Mouse (Mus musculus): ENCODE measurements around the gene Kctd7. TPM values are rescaled to one million over a fixed set of nuclear protein-coding genes. Genes with fewer than 3 reads are reported as not detected.
A peak's percentile ranks its signal among the peaks of the same experiment; 100 is the strongest.

The Kctd7 gene
- total and polyA plus RNA-seq, 3 experiments, result 6.9 to 10.3 (median 10.3) TPM

GRCm38 (mm10) chr5:130180362-130180761 lies 35.7 kb downstream of the Kctd7 start:
- ATAC-seq (ENCODE audit: extremely low read depth, insufficient number of reproducible peaks, low FRiP score, poor library complexity, severe bottlenecking) (no peak), DNase-seq (ENCODE audit: low spot score) (no peak)
- TF ChIP-seq CTCF (IDR thresholded peaks at IDR 0.05; ENCODE audit: low read depth, low read length) (no peak), TAL1 (conservative IDR thresholded peaks at IDR 0.05; ENCODE audit: low read depth, low read length) (no peak)
- no peaks in the 10 kb centered on the region for H3K27me3 ChIP-seq (ENCODE audit: insufficient read depth, low read length)
- no peaks in the 10 kb centered on the region for H3K9me3 ChIP-seq (replicated peaks)
- no peak overlapping the region for H3K4me3 ChIP-seq (ENCODE audit: low read depth, low read length)
- H3K4me1 ChIP-seq (ENCODE audit: insufficient read depth, low read depth, low read length), result peaks cover 65% of the 10 kb centered on the region
- H3K36me3 ChIP-seq (replicated peaks), result peaks cover 58% of the 10 kb centered on the region

GRCm38 (mm10) chr5:130181740-130182540 lies 37.3 kb downstream of the Kctd7 start:
- ATAC-seq (ENCODE audit: extremely low read depth, insufficient number of reproducible peaks, low FRiP score, poor library complexity, severe bottlenecking), result no peak
- H3K4me3 ChIP-seq (ENCODE audit: low read depth, low read length), result no peak overlapping the region

GRCm38 (mm10) chr5:130182541-130182821 lies 37.8 kb downstream of the Kctd7 start:
- H3K36me3 ChIP-seq (replicated peaks), result peaks cover 55% of the 10 kb centered on the region
- ATAC-seq (ENCODE audit: extremely low read depth, insufficient number of reproducible peaks, low FRiP score, poor library complexity, severe bottlenecking), result no peak
- no peaks in the 10 kb centered on the region for H3K9me3 ChIP-seq (replicated peaks)
- H3K4me3 ChIP-seq (ENCODE audit: low read depth, low read length), result no peak overlapping the region
- peaks cover 61% of the 10 kb centered on the region for H3K4me1 ChIP-seq (ENCODE audit: insufficient read depth, low read depth, low read length)
- no peak for DNase-seq (ENCODE audit: low spot score)
- no peak for TF ChIP-seq CTCF (IDR thresholded peaks at IDR 0.05; ENCODE audit: low read depth, low read length)
- TF ChIP-seq POLR2AphosphoS5 (IDR thresholded peaks at IDR 0.05; ENCODE audit: insufficient replicate concordance, low read depth, low read length), result no peak
- TF ChIP-seq TAL1 (conservative IDR thresholded peaks at IDR 0.05; ENCODE audit: low read depth, low read length), result no peak
- H3K27me3 ChIP-seq (ENCODE audit: insufficient read depth, low read length), result no peaks in the 10 kb centered on the region

More at GRCm38 (mm10) chr5:130181740-130182540, 37.3 kb downstream of the Kctd7 start:
- no peak for DNase-seq (ENCODE audit: low spot score)
- H3K36me3 ChIP-seq (replicated peaks), result peaks cover 52% of the 10 kb centered on the region
- no peaks in the 10 kb centered on the region for H3K9me3 ChIP-seq (replicated peaks)
- no peaks in the 10 kb centered on the region for H3K27me3 ChIP-seq (ENCODE audit: insufficient read depth, low read length)
- TF ChIP-seq TAL1 (conservative IDR thresholded peaks at IDR 0.05; ENCODE audit: low read depth, low read length) (no peak), POLR2AphosphoS5 (IDR thresholded peaks at IDR 0.05; ENCODE audit: insufficient replicate concordance, low read depth, low read length) (no peak), GATA1 (IDR thresholded peaks at IDR 0.05; ENCODE audit: borderline replicate concordance, low read length) (no peak), GATA2 (IDR thresholded peaks at IDR 0.05; ENCODE audit: borderline replicate concordance, low read depth, low read length) (no peak), CTCF (IDR thresholded peaks at IDR 0.05; ENCODE audit: low read depth, low read length) (no peak)
- H3K4me1 ChIP-seq (ENCODE audit: insufficient read depth, low read depth, low read length), result peaks cover 60% of the 10 kb centered on the region

DNA sequence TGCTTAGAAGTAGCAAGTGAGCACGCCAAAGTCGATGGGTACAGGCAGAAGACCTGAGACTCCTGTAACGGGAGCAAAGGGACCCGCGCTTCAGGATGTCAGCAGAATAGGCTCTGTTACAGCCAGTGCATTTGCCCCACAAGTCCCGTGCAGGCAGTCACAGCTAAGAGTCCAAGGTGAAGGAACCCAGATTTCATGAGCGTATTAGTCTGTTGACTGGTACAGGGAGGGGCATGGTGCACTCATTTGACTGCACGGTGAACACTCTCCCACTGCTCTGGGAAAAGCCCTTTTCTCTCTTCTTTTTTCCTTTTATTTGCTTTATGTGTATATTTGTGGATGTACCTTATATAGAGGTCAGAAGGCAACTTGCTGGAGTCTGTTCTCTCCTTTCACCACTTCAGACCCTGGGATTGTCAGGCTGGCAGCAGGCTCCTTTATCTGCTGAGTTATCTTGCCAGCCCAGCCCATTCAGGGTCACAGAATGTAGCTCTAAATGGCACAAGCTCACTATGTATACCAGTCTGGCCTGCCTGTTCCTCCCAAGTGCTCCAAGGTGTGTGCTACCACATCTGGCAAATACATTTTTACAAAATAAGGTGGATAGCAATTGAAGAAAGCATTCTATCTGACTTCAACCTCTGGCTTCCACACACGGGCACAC lies 39.7 kb downstream of the Kctd7 start:
- Histone ChIP-seq H3K27me3 (ENCODE audit: insufficient read depth, low read length) (no peaks in the 10 kb centered on the region), H3K36me3 (replicated peaks) (peaks cover 64% of the 10 kb centered on the region), H3K9me3 (replicated peaks) (no peaks in the 10 kb centered on the region), H3K4me1 (ENCODE audit: insufficient read depth, low read depth, low read length) (peaks cover 50% of the 10 kb centered on the region), H3K4me3 (ENCODE audit: low read depth, low read length) (no peak overlapping the region)
- TF ChIP-seq GATA1 (IDR thresholded peaks at IDR 0.05; ENCODE audit: borderline replicate concordance, low read length), result no peak
- TF ChIP-seq POLR2AphosphoS5 (IDR thresholded peaks at IDR 0.05; ENCODE audit: insufficient replicate concordance, low read depth, low read length), result no peak
- DNase-seq (ENCODE audit: low spot score) (no peak), ATAC-seq (ENCODE audit: extremely low read depth, insufficient number of reproducible peaks, low FRiP score, poor library complexity, severe bottlenecking) (no peak)

GRCm38 (mm10) chr5:130185312-130185711 lies 40.7 kb downstream of the Kctd7 start:
- Histone ChIP-seq H3K36me3 (replicated peaks) (peaks cover 70% of the 10 kb centered on the region), H3K4me1 (ENCODE audit: insufficient read depth, low read depth, low read length) (peaks cover 44% of the 10 kb centered on the region)

DNA sequence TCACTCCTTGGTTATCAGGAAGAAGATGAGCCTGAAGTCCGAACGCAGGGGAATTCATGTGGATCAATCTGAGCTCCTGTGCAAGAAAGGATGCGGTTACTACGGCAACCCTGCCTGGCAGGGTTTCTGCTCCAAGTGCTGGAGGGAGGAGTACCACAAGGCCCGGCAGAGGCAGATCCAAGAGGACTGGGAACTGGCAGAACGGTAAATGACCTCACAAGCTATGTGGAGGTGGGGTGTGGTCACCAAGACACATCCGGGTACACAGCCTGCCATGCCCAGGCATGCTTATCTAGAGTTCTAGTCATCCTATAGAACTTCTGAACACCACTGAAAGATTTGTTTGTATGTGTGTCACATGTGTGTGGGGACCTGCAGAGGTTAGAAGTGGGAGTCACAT lies 42.7 kb downstream of the Kctd7 start:
- no peaks in the 10 kb centered on the region for H3K27me3 ChIP-seq (ENCODE audit: insufficient read depth, low read length)
- H3K36me3 ChIP-seq (replicated peaks), result peaks cover 76% of the 10 kb centered on the region
- no peaks in the 10 kb centered on the region for H3K9me3 ChIP-seq (replicated peaks)
- H3K4me1 ChIP-seq (ENCODE audit: insufficient read depth, low read depth, low read length), result peaks cover 30% of the 10 kb centered on the region
- no peak overlapping the region for H3K4me3 ChIP-seq (ENCODE audit: low read depth, low read length)
- ATAC-seq (ENCODE audit: extremely low read depth, insufficient number of reproducible peaks, low FRiP score, poor library complexity, severe bottlenecking), result peak; percentile 57
- TF ChIP-seq POLR2AphosphoS5 (IDR thresholded peaks at IDR 0.05; ENCODE audit: insufficient replicate concordance, low read depth, low read length) (no peak), TAL1 (conservative IDR thresholded peaks at IDR 0.05; ENCODE audit: low read depth, low read length) (no peak), GATA1 (IDR thresholded peaks at IDR 0.05; ENCODE audit: borderline replicate concordance, low read length) (no peak), CTCF (IDR thresholded peaks at IDR 0.05; ENCODE audit: low read depth, low read length) (no peak), GATA2 (IDR thresholded peaks at IDR 0.05; ENCODE audit: borderline replicate concordance, low read depth, low read length) (no peak)
- DNase-seq (ENCODE audit: low spot score), result no peak

More at GRCm38 (mm10) chr5:130185312-130185711, 40.7 kb downstream of the Kctd7 start:
- TF ChIP-seq CTCF (IDR thresholded peaks at IDR 0.05; ENCODE audit: low read depth, low read length) (no peak), GATA2 (IDR thresholded peaks at IDR 0.05; ENCODE audit: borderline replicate concordance, low read depth, low read length) (no peak), GATA1 (IDR thresholded peaks at IDR 0.05; ENCODE audit: borderline replicate concordance, low read length) (no peak), POLR2AphosphoS5 (IDR thresholded peaks at IDR 0.05; ENCODE audit: insufficient replicate concordance, low read depth, low read length) (no peak), TAL1 (conservative IDR thresholded peaks at IDR 0.05; ENCODE audit: low read depth, low read length) (no peak)
- ATAC-seq (ENCODE audit: extremely low read depth, insufficient number of reproducible peaks, low FRiP score, poor library complexity, severe bottlenecking) (no peak), DNase-seq (ENCODE audit: low spot score) (no peak)
- Histone ChIP-seq H3K4me3 (ENCODE audit: low read depth, low read length) (no peak overlapping the region), H3K27me3 (ENCODE audit: insufficient read depth, low read length) (no peaks in the 10 kb centered on the region), H3K9me3 (replicated peaks) (no peaks in the 10 kb centered on the region)

Measured in G1E (cell line).